Mouse (Mus musculus) liver, embryonic 14.5 days (tissue): Measurements from ENCODE around the gene Omt2a.
"Not testable (repeated sequence)": the region's sequence is repeated elsewhere in the genome, so short reads cannot be mapped to it uniquely, and the experiment has no call there.

Experiments used
- CTCF ChIP-seq: IDR thresholded peaks from 2 replicates; pipeline ENCODE4 v1.5.1; 2016; ENCODE audit warnings: antibody characterized with exemption, low read depth, control low read depth
- EP300 ChIP-seq: IDR thresholded peaks from 2 replicates; pipeline ENCODE4 v1.6.1; 2016; ENCODE audit warnings: antibody characterized with exemption, low read depth

DNA sequence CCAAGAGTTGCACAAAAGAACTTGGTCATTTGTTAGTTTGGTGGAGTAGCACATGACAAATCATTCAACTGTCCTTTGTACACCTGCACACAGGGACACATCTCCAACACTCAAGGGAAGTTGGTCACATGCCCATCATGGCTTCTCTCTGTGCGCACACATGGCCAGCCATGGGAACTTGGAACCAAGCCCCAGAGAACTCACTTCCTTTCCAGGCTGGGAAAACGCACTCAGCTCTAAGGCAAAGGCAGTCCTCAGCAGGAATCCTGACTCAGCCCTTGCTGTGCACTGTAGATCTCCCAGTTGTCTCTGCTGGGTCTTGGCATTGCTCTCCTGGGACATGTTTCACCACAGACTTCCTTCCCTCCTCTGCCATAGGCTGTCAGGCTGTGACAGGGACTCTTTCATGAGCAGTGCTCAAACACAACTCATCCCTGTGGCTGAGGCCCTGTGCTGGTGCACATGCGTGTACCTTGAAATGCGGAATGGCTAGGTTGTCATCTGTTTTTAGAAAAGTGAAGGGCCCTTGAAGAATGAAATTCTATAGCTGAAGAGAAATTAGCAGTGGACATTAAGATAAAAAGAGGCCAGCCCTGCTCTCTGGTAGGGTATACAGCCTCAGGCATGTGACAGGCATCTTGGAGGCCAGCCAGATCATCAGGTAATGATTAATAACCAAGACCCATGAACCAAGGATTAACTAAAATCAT is 32.4 kb downstream of the Omt2a start:
- TF ChIP-seq CTCF, EP300: not testable (repeated sequence)
